15 mouse cellular contexts compared by ENCODE assay signal in genomic region chr6:89034455-89034854, GRCm38 (mm10).
DNase-seq lines count a peak whose midpoint lies in the region; ATAC-seq and TF ChIP-seq lines count a peak whose summit lies in the region.
"Had no signal": no experiment of that assay in that cellular context is flagged by ENCODE, and none has a peak within 500 bp of the region (broad histone marks: within the 10 kb centered on the region; RNA-seq: fewer than 3 reads in every experiment).

No protein-coding gene starts in this region.

- no peak overlapping the region for H3K4me2 ChIP-seq in hindbrain, embryonic 13.5 days
- H3K4me2 ChIP-seq in hindbrain, embryonic 11.5 days (replicated peaks; ENCODE audit: low read depth, low read length) = no peak overlapping the region
- H3K4me2 ChIP-seq in lung, postnatal 0 days (replicated peaks; ENCODE audit: low read depth, low read length) = no peak overlapping the region
- no peak overlapping the region for H3K4me2 ChIP-seq in midbrain, embryonic 15.5 days
- H3K4me2 ChIP-seq: heart, embryonic 15.5 days; liver, embryonic 15.5 days had no signal

- H3K36me3 ChIP-seq in hindbrain, embryonic 13.5 days = no peaks in the 10 kb centered on the region
- no peaks in the 10 kb centered on the region for H3K36me3 ChIP-seq in hindbrain, embryonic 11.5 days (ENCODE audit: control insufficient read depth, insufficient read depth, low read length)
- no peaks in the 10 kb centered on the region for H3K36me3 ChIP-seq in lung, postnatal 0 days (ENCODE audit: insufficient read depth, low read length)
- no peaks in the 10 kb centered on the region for H3K36me3 ChIP-seq in midbrain, embryonic 15.5 days (replicated peaks)
- H3K36me3 ChIP-seq: heart, embryonic 15.5 days; limb, embryonic 10.5 days; liver, embryonic 15.5 days had no signal

- no peak overlapping the region for H3K4me3 ChIP-seq in hindbrain, embryonic 13.5 days
- H3K4me3 ChIP-seq in hindbrain, embryonic 11.5 days (ENCODE audit: low read depth, low read length) = no peak overlapping the region
- H3K4me3 ChIP-seq in lung, postnatal 0 days (ENCODE audit: low read depth, low read length) = no peak overlapping the region
- no peak overlapping the region for H3K4me3 ChIP-seq in midbrain, embryonic 15.5 days
- H3K4me3 ChIP-seq: heart, embryonic 15.5 days; limb, embryonic 10.5 days; liver, embryonic 15.5 days; megakaryocyte, embryonic 14.5 days had no signal

- peaks cover 74% of the 10 kb centered on the region for H3K27me3 ChIP-seq in hindbrain, embryonic 13.5 days
- no peaks in the 10 kb centered on the region for H3K27me3 ChIP-seq in hindbrain, embryonic 11.5 days (ENCODE audit: control insufficient read depth, insufficient read depth, low read length)
- no peaks in the 10 kb centered on the region for H3K27me3 ChIP-seq in lung, postnatal 0 days (replicated peaks; ENCODE audit: insufficient read depth, low read length)
- H3K27me3 ChIP-seq in midbrain, embryonic 15.5 days (replicated peaks) = 0 out of 2 replicates have a peak, but pooled peaks cover 3% of the 10 kb centered on the region
- H3K27me3 ChIP-seq: liver, embryonic 15.5 days had no signal

- peaks cover 37% of the 10 kb centered on the region for H3K4me1 ChIP-seq in hindbrain, embryonic 13.5 days (replicated peaks)
- peaks cover 17% of the 10 kb centered on the region for H3K4me1 ChIP-seq in hindbrain, embryonic 11.5 days (replicated peaks; ENCODE audit: control insufficient read depth, insufficient read depth, low read length)
- H3K4me1 ChIP-seq in lung, postnatal 0 days (ENCODE audit: insufficient read depth, low read depth, low read length) = 0 out of 2 replicates have a peak, but pooled peaks cover 3% of the 10 kb centered on the region
- peaks cover 32% of the 10 kb centered on the region for H3K4me1 ChIP-seq in midbrain, embryonic 15.5 days
- H3K4me1 ChIP-seq: heart, embryonic 15.5 days; liver, embryonic 15.5 days; megakaryocyte, embryonic 14.5 days had no signal

- ATAC-seq in hindbrain, embryonic 13.5 days (ENCODE audit: low FRiP score) = no peak
- no peak for ATAC-seq in hindbrain, embryonic 11.5 days (ENCODE audit: low FRiP score)
- ATAC-seq in lung, postnatal 0 days = 0 out of 2 replicates have a peak, but pooled peaks have one; percentile 12
- no peak for ATAC-seq in midbrain, embryonic 15.5 days (replicated peaks)

- no peak for TF ChIP-seq CTCF in lung, postnatal 0 days (IDR thresholded peaks at IDR 0.05)

- WGBS in hindbrain, embryonic 13.5 days = 40% methylated on average over 3 of the region's 3 CpGs
- WGBS in hindbrain, embryonic 11.5 days = 38% methylated on average over 3 of the region's 3 CpGs
- WGBS in lung, postnatal 0 days = 37% methylated on average over 3 of the region's 3 CpGs
- 49% methylated on average over 3 of the region's 3 CpGs for WGBS in midbrain, embryonic 15.5 days

- no peak for TF ChIP-seq EP300 in lung, postnatal 0 days (IDR thresholded peaks at IDR 0.05)

- no peaks in the 10 kb centered on the region for H3K9me3 ChIP-seq in hindbrain, embryonic 13.5 days
- no peaks in the 10 kb centered on the region for H3K9me3 ChIP-seq in hindbrain, embryonic 11.5 days (ENCODE audit: control insufficient read depth, low read length)
- no peaks in the 10 kb centered on the region for H3K9me3 ChIP-seq in lung, postnatal 0 days (ENCODE audit: low read length)
- H3K9me3 ChIP-seq in midbrain, embryonic 15.5 days = no peaks in the 10 kb centered on the region
- H3K9me3 ChIP-seq: heart, embryonic 15.5 days; limb, embryonic 10.5 days; liver, embryonic 15.5 days; megakaryocyte, embryonic 14.5 days had no signal

- peak overlapping the region; percentile 87 for H3K27ac ChIP-seq in hindbrain, embryonic 13.5 days
- H3K27ac ChIP-seq in hindbrain, embryonic 11.5 days (ENCODE audit: low read depth, low read length) = no peak overlapping the region
- H3K27ac ChIP-seq in lung, postnatal 0 days (ENCODE audit: low read length) = no peak overlapping the region
- peak overlapping the region; percentile 94 for H3K27ac ChIP-seq in midbrain, embryonic 15.5 days
- H3K27ac ChIP-seq: heart, embryonic 15.5 days; limb, embryonic 10.5 days; liver, embryonic 15.5 days had no signal

- no peak for DNase-seq in hindbrain, embryonic 11.5 days (ENCODE audit: low spot score)
- DNase-seq in lung, adult 18-20 months = peak; percentile 50 to 56
- no peak for DNase-seq in lung, postnatal 4 days
- DNase-seq in lung, postnatal 0 days (ENCODE audit: low spot score) = no peak
- DNase-seq in cerebellum, adult 9-11 months = no peak
- no peak for DNase-seq in right cerebral cortex, adult 18-20 months
- DNase-seq: cerebellum, adult 8-10 months; embryo, embryonic 11 days; gastrocnemius, postnatal 36 days had no signal

- 0 out of 2 replicates have a peak overlapping the region, but pooled peaks have one; percentile 40 for H3K9ac ChIP-seq in hindbrain, embryonic 13.5 days
- no peak overlapping the region for H3K9ac ChIP-seq in hindbrain, embryonic 11.5 days (ENCODE audit: low read depth, low read length)
- no peak overlapping the region for H3K9ac ChIP-seq in lung, postnatal 0 days (replicated peaks; ENCODE audit: low read depth)
- H3K9ac ChIP-seq in midbrain, embryonic 15.5 days = no peak overlapping the region
- H3K9ac ChIP-seq: heart, embryonic 15.5 days; liver, embryonic 15.5 days had no signal

Comparison
In these comparisons a context has a peak if more than half of its experiments do, and no peak if none do; other contexts are left out.
1. H3K27ac ChIP-seq: peak in hindbrain, embryonic 13.5 days (single experiment) and midbrain, embryonic 15.5 days (single experiment); none in hindbrain, embryonic 11.5 days (single experiment) and lung, postnatal 0 days (single experiment).
2. DNase-seq: peak in lung, adult 18-20 months (2 of 2); none in hindbrain, embryonic 11.5 days (single experiment), lung, postnatal 4 days (0 of 2), lung, postnatal 0 days (single experiment), cerebellum, adult 9-11 months (single experiment) and right cerebral cortex, adult 18-20 months (single experiment).